Mouse (Mus musculus): ENCODE measurements around the gene Kiss1. TPM values are rescaled to one million over a fixed set of nuclear protein-coding genes. Genes with fewer than 3 reads are reported as not detected.
"Not testable (repeated sequence)": the region's sequence is repeated elsewhere in the genome, so short reads cannot be mapped to it uniquely, and the experiment has no call there.

Gene Kiss1
- polyA plus RNA-seq, 1 experiment: 0.56 TPM

DNA sequence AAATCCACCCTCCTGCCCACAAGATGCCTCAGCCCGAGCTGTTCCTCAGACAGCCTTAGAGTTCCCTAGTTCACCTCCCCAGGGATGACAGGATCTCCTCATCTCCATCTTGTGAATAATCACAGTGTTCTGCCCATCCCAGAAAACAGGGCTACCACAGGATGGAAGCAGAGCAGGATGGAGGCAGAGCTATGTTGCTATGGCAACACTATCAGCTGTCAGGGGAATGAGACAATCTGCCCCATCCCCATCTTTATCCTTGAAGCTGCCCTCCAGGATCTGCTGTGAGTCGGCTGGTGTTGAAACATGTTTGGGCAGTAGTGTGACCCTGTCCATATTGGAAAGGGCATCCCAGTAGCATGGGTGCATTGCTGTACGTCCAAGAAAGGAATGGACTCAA lies 9.5 kb downstream of the Kiss1 start:
- 75% methylated on average over 3 of the region's 3 CpGs for WGBS
- Histone ChIP-seq H3K4me1 (ENCODE audit: control insufficient read depth, insufficient read depth, low read length) (peaks cover 8% of the 10 kb centered on the region), H3K4me3 (replicated peaks; ENCODE audit: extremely low read depth, low read depth, low read length) (no peak overlapping the region)
- no peak for TF ChIP-seq CTCF (IDR thresholded peaks at IDR 0.05; ENCODE audit: insufficient read depth, low read length)
- TF ChIP-seq POLR2A (IDR thresholded peaks at IDR 0.05; ENCODE audit: borderline replicate concordance, extremely low read depth, low read depth, low read length): no peak
- DNase-seq: no peak

DNA sequence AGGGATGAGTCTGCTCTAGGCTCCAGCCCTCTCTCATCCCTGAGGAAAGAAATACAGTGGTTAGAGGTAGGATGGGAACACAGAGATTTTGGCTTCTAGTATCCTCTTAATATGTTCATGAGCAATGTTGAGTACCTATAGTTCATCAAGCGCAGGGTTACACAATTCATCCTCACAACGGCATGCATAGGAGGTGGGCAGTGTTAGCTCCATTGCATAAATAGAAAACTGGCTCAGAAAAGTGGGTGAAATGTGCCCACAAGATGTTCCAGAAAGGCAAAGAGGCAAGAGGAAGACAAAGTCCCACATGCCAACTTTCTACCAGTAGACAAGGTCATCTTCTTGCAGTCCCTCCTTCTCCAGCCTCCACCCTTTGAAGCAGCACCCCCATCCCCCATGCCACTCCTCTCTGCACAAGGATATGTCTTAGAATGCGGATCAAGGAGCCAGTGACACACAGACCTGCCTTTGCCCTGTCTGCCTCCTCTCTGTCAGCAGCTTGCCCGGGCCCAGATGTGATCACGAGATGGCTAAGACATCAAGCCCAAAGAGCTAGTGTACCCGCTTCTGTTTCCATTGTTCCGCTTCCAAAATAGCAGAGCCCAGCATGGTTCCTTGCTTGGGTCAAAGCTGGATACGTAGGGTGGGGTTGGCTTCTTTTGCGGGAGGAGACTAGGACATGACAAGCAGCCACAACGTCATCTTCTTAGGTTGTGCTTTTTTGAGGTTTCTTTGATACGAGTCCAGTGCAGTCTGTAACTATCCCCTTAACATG lies 11.2 kb downstream of the Kiss1 start:
- Histone ChIP-seq H3K4me1 (ENCODE audit: control insufficient read depth, insufficient read depth, low read length) (peaks cover 8% of the 10 kb centered on the region), H3K4me3 (replicated peaks; ENCODE audit: extremely low read depth, low read depth, low read length) (no peak overlapping the region)
- TF ChIP-seq CTCF (IDR thresholded peaks at IDR 0.05; ENCODE audit: insufficient read depth, low read length) (no peak), POLR2A (IDR thresholded peaks at IDR 0.05; ENCODE audit: borderline replicate concordance, extremely low read depth, low read depth, low read length) (no peak)
- WGBS: 92% methylated on average over 11 of the region's 11 CpGs
- no peak for DNase-seq

DNA sequence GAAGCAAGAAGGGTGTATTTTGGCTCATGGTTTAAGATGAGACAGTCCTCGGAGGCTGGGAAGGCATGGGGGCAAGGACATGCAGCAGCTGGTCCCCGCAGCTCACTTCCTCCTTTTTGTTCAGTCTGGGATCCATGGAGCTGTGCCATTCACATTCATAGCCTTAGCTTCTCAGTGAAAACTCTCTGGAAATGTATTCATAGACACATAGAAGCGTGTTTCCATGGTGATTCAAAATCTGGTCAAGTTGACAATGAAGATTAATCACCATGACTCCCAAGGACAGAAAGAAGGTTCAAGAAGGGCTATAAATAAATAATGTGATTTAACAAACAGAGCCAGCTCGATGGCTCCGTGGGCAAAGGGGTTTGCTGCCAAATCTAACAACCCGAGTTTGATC lies 12.3 kb downstream of the Kiss1 start:
- TF ChIP-seq POLR2A (IDR thresholded peaks at IDR 0.05; ENCODE audit: borderline replicate concordance, extremely low read depth, low read depth, low read length) (no peak), CTCF (IDR thresholded peaks at IDR 0.05; ENCODE audit: insufficient read depth, low read length) (no peak)
- Histone ChIP-seq H3K4me3 (replicated peaks; ENCODE audit: extremely low read depth, low read depth, low read length) (no peak overlapping the region), H3K4me1 (ENCODE audit: control insufficient read depth, insufficient read depth, low read length) (peaks cover 8% of the 10 kb centered on the region)
- no peak for DNase-seq
- WGBS: 78% methylated on average over 6 of the region's 6 CpGs

DNA sequence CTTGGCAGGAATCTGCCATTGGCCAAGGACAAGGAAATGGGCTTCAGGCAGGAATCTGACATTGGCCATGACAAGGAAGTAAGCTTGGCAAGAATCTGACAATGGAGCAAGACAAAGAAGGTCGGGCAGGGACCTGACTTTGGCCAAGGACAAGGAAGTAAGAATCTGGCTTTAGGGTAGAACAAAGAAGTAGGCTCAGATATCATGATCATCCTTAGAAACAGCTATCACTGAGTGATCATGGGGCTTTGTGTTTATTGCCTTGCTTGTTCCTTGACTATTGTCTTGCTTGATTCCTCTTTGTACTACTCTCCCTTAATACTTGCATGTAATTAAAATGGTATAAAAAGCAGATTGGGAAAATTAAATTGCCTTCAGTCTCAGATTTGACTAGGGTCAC lies 18.7 kb downstream of the Kiss1 start:
- WGBS: 41% methylated on average over 1 of the region's 1 CpGs
- not testable (repeated sequence) for H3K4me3 ChIP-seq (replicated peaks; ENCODE audit: extremely low read depth, low read depth, low read length); H3K4me1 ChIP-seq (ENCODE audit: control insufficient read depth, insufficient read depth, low read length); DNase-seq

DNA sequence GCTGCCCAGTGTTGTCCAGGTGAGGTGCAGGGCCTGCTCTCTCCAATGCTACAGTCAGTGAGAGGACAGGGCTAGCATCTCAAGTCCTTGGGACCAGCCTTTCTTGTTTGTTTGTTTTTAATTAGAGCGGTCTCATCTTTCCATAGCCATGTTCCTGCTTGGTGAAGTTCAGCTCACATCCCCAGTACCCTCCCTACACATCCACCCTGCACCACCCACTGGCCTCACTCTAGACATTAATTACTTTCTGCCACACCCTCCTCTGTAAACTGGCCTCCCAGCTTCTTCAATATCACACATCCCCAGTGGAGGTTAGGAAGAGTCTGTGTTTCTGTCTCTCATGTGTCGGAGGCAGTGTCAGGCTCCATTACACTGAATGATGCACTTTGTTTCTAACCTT lies 22.7 kb downstream of the Kiss1 start:
- no peak for DNase-seq
- 93% methylated on average over 2 of the region's 2 CpGs for WGBS
- TF ChIP-seq CTCF (IDR thresholded peaks at IDR 0.05; ENCODE audit: insufficient read depth, low read length) (no peak), POLR2A (IDR thresholded peaks at IDR 0.05; ENCODE audit: borderline replicate concordance, extremely low read depth, low read depth, low read length) (no peak)
- Histone ChIP-seq H3K4me1 (ENCODE audit: control insufficient read depth, insufficient read depth, low read length) (no peaks in the 10 kb centered on the region), H3K4me3 (replicated peaks; ENCODE audit: extremely low read depth, low read depth, low read length) (no peak overlapping the region)

DNA sequence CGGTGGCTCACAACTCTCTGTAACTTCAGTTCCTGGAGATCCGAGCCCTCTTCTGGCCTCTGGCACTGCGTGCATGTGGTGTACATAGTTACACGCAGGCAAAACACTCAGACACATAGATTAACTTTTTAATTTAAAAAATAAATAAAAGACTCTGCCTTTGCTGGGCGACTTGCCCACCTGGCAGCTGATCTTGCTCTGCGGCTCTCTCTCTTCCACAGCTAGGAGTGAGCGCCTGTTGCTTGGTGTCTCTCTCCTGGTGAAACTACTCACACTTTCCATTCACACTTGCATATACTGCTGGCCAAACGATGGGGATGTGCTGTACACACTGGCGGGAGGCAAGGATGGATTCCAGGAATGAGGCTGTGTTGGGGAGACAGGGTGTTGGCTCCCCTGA lies 24.9 kb downstream of the Kiss1 start:
- 81% methylated on average over 9 of the region's 9 CpGs for WGBS
- no peak overlapping the region for H3K4me3 ChIP-seq (replicated peaks; ENCODE audit: extremely low read depth, low read depth, low read length)
- H3K4me1 ChIP-seq (ENCODE audit: control insufficient read depth, insufficient read depth, low read length): no peaks in the 10 kb centered on the region
- DNase-seq: no peak
- TF ChIP-seq CTCF (IDR thresholded peaks at IDR 0.05; ENCODE audit: insufficient read depth, low read length) (no peak), POLR2A (IDR thresholded peaks at IDR 0.05; ENCODE audit: borderline replicate concordance, extremely low read depth, low read depth, low read length) (no peak)

DNA sequence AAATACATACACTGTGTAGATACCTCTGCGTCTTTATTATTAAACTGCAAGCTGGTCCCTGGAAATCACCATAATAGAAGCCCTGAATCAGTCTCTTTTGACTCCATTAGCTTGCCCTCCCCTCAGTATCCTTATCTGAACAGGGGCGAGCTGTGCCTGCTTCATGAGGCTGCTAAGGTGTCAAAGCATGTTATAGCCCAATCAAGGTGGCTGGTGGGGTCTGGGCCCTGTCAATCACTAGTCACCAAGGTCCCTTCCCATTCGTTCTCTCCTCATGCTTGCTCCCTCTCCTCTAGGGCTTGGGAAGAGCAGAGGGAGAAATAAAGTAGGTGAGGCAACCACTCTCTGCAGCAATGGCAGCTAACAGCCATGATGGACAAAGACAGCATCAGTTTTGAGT lies 25.6 kb downstream of the Kiss1 start:
- TF ChIP-seq POLR2A (IDR thresholded peaks at IDR 0.05; ENCODE audit: borderline replicate concordance, extremely low read depth, low read depth, low read length) (no peak), CTCF (IDR thresholded peaks at IDR 0.05; ENCODE audit: insufficient read depth, low read length) (no peak)
- DNase-seq: no peak

DNA sequence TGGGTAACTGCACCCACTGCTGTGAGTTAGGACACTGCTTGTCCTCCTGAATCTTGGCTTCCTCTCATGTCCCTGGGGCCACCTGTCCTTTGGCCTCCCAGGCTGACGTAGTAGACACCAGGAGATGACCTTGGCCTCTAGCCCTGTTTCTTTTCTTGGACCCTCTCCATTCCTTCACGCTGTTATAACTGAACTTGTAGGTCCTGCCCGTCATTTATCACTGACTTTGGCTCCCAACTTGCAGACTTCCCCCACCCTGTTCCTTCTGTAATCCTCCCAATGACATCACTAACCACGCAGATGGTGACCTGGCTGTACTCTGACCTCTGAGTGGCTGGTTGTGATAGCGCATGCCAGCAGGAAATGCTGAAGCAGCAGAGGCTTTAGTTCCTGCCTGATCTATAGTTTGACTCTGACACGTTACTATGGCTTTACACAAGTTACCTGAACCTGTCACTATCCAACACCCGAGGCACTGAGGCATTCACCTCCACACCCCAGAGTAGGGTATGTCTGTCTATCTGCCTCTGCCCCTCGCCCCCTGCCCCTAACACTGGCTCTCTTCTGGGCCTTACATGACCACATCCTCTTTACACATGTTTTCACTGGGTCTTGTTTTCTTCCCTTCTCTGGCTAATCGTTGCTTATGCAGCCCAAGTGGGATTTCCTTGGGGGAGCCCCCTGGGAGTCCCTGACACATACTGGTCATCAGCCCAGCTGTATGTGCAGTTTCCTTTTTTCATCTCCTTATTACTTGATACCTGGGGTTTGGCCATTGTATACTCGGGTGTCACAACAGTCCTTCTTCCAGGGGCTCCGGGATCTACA lies 26.2 kb downstream of the Kiss1 start:
- DNase-seq: no peak
- H3K4me3 ChIP-seq (replicated peaks; ENCODE audit: extremely low read depth, low read depth, low read length): no peak overlapping the region
- WGBS: 44% methylated on average over 11 of the region's 11 CpGs
- TF ChIP-seq CTCF (IDR thresholded peaks at IDR 0.05; ENCODE audit: insufficient read depth, low read length) (no peak), POLR2A (IDR thresholded peaks at IDR 0.05; ENCODE audit: borderline replicate concordance, extremely low read depth, low read depth, low read length) (no peak)
- H3K4me1 ChIP-seq (ENCODE audit: control insufficient read depth, insufficient read depth, low read length): no peaks in the 10 kb centered on the region

More for the DNA sequence above, 25.6 kb downstream of the Kiss1 start:
- Histone ChIP-seq H3K4me1 (ENCODE audit: control insufficient read depth, insufficient read depth, low read length) (no peaks in the 10 kb centered on the region), H3K4me3 (replicated peaks; ENCODE audit: extremely low read depth, low read depth, low read length) (no peak overlapping the region)
- WGBS: 88% methylated on average over 3 of the region's 3 CpGs

DNA sequence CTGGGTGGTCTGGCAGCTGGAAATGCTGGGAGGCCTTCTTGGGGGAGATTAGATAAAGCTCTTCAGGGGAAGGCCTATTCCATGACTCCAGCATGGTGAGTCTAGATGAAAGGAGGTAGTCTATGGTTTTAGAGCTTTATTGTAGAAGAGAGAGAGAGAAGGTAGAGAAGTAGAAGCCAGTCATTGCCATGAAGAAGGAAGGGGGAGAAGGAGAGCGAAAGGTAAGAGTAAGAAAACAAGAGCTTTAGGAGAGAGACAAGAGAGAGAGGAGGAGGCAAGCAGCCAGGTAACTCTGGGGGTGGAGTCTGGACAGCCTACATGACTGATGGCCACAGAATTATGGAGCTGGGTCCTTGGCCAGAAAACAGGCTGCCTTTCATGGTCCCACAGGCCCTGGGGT lies 28.5 kb downstream of the Kiss1 start, which contains the start of gene Ren1:
Gene Ren1, plus strand, starts transcription at position 301 of the 400 bp plus-strand sequence.
- no peaks in the 10 kb centered on the region for H3K4me1 ChIP-seq (ENCODE audit: control insufficient read depth, insufficient read depth, low read length)
- no peak within 1 kb of the TSS for H3K4me3 ChIP-seq (replicated peaks; ENCODE audit: extremely low read depth, low read depth, low read length)
- TF ChIP-seq CTCF (IDR thresholded peaks at IDR 0.05; ENCODE audit: insufficient read depth, low read length): no peak
- TF ChIP-seq POLR2A (IDR thresholded peaks at IDR 0.05; ENCODE audit: borderline replicate concordance, extremely low read depth, low read depth, low read length): no peak
- no peak for DNase-seq
- WGBS: 95% methylated on average over 1 of the region's 1 CpGs

DNA sequence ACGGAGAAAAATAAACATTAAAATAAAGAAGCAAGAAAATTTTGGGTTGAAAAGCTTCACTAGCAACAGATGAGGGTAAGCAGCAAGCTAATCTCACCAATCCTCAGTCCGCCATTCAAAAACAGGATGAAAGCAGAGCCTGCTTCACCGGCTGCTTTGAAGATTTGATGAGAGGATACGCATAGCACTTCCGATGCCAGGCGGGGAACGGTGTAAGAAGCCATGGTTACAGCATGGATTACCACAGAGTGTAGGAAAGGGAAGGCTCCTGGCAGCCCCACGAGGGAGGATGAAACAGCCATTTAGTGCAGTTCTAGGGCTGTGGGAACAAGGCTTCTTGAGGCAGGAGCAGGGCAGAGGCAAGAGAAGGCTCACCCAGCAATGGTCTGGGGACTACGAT lies 30.1 kb downstream of the Kiss1 start:
- no peak for DNase-seq
- no peak overlapping the region for H3K4me3 ChIP-seq (replicated peaks; ENCODE audit: extremely low read depth, low read depth, low read length)
- H3K4me1 ChIP-seq (ENCODE audit: control insufficient read depth, insufficient read depth, low read length): no peaks in the 10 kb centered on the region
- no peak for TF ChIP-seq CTCF (IDR thresholded peaks at IDR 0.05; ENCODE audit: insufficient read depth, low read length)
- 42% methylated on average over 9 of the region's 9 CpGs for WGBS

All from lung, adult 2 months (tissue).